Mouse (Mus musculus): ENCODE results near the gene Ino80d. TPM values are rescaled to one million over a fixed set of nuclear protein-coding genes. Genes with fewer than 3 reads are reported as not detected.

Ino80d gene
- total RNA-seq, 1 experiment, result 17.5 TPM

DNA sequence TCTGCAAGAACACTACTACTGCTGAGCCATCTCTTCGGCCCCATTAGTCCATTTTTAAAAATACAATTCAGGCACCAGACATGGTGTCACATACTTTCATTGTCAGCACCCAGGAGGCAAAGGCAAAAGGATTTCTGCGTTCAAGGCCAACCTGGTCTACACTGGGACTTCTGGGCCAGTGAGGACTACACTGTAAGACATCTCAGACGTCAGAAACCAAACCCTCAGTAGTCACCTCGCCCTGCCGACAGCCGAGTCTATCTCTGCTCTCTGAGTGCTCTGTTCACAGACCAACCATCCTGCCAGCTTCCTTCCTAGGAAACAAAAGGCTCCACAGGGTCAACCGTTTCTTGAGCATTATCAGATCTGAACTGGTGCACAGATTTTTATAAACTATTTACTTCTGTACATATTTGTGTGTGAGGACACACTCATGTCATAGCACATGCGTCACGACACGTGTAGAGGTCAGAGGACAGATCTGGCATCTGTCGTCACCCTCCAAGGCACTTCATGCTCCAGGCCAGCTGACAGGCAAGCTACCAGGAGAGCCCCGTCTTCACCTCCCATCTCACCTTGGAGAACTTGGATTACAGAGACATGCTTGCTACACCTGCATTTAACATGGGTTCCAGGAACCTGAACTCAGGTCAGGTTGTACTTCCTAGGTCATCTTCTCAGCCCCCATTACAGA is 11.6 kb downstream of the Ino80d start:
- Histone ChIP-seq H3K27ac (ENCODE audit: insufficient read depth, low read depth, low read length, poor library complexity, severe bottlenecking) (no peak overlapping the region), H3K4me1 (ENCODE audit: control insufficient read depth in 2 of 2, insufficient read depth in 2 of 2, low read length in 2 of 2, poor library complexity in 1 of 2) (peaks cover 0 to 6% of the 10 kb centered on the region in 2 experiments; a peak in 1 of 4 replicates), H3K9me3 (ENCODE audit: control insufficient read depth, insufficient read depth, low read depth, low read length) (no peaks in the 10 kb centered on the region), H3K9ac (ENCODE audit: insufficient read depth, low read depth, low read length, poor library complexity, severe bottlenecking) (no peak overlapping the region), H3K36me3 (ENCODE audit: control insufficient read depth, insufficient read depth, low read length, poor library complexity, severe bottlenecking) (peaks cover 18% of the 10 kb centered on the region), H3K4me3 (ENCODE audit: insufficient read depth in 1 of 2, low read depth in 1 of 2, low read length in 2 of 2, poor library complexity in 1 of 2, severe bottlenecking in 1 of 2) (no peak overlapping the region)
- TF ChIP-seq HCFC1 (IDR thresholded peaks at IDR 0.05; ENCODE audit: borderline replicate concordance, insufficient read depth, low read length), result no peak
- TF ChIP-seq ZNF384 (IDR thresholded peaks at IDR 0.05; ENCODE audit: low read depth, low read length), result no peak
- no peak for TF ChIP-seq MAFK (IDR thresholded peaks at IDR 0.05; ENCODE audit: insufficient read depth, low read depth, low read length)
- TF ChIP-seq CHD2 (IDR thresholded peaks at IDR 0.05; ENCODE audit: low read depth, low read length), result no peak
- TF ChIP-seq ZC3H11A (IDR thresholded peaks at IDR 0.05; ENCODE audit: borderline replicate concordance, low read depth, low read length), result no peak
- no peak for DNase-seq (ENCODE audit: low read depth, low spot score)
- in situ Hi-C loops (cut with MboI; ENCODE audit: low sequenced_read_pairs in 2 of 2, unreplicated experiment in 2 of 2), result no loop called here

DNA sequence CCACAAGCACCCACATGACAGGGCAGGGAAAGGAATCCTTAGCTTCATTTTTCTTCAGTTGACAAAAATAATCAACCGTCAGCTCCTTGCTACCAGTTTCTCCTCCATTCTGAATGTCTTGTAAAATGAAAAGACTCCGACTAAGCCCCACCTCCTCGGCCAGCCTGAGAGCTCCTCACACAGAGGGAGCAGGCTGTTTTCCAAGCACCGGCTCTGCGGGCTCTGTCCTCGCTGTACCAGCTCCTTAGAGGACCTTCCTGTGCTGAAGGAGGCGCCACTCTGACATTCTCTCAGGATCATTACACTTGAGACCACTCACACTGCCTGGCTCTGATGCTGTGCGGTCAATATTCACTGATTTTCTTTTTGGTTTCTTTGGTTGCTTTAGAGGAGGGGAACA is 14.3 kb downstream of the Ino80d start:
- Histone ChIP-seq H3K27ac (ENCODE audit: insufficient read depth, low read depth, low read length, poor library complexity, severe bottlenecking) (no peak overlapping the region), H3K4me1 (ENCODE audit: control insufficient read depth in 2 of 2, insufficient read depth in 2 of 2, low read length in 2 of 2, poor library complexity in 1 of 2) (no peaks in the 10 kb centered on the region; a peak in 1 of 4 replicates), H3K9ac (ENCODE audit: insufficient read depth, low read depth, low read length, poor library complexity, severe bottlenecking) (no peak overlapping the region), H3K9me3 (ENCODE audit: control insufficient read depth, insufficient read depth, low read depth, low read length) (no peaks in the 10 kb centered on the region), H3K4me3 (ENCODE audit: insufficient read depth in 1 of 2, low read depth in 1 of 2, low read length in 2 of 2, poor library complexity in 1 of 2, severe bottlenecking in 1 of 2) (no peak overlapping the region), H3K36me3 (ENCODE audit: control insufficient read depth, insufficient read depth, low read length, poor library complexity, severe bottlenecking) (peaks cover 21% of the 10 kb centered on the region)
- in situ Hi-C loops (cut with MboI; ENCODE audit: low sequenced_read_pairs in 2 of 2, unreplicated experiment in 2 of 2), result no loop called here
- DNase-seq (ENCODE audit: low read depth, low spot score), result no peak
- TF ChIP-seq CHD2 (IDR thresholded peaks at IDR 0.05; ENCODE audit: low read depth, low read length) (no peak), ZC3H11A (IDR thresholded peaks at IDR 0.05; ENCODE audit: borderline replicate concordance, low read depth, low read length) (no peak), MAFK (IDR thresholded peaks at IDR 0.05; ENCODE audit: insufficient read depth, low read depth, low read length) (no peak), HCFC1 (IDR thresholded peaks at IDR 0.05; ENCODE audit: borderline replicate concordance, insufficient read depth, low read length) (no peak), ZNF384 (IDR thresholded peaks at IDR 0.05; ENCODE audit: low read depth, low read length) (no peak)

DNA sequence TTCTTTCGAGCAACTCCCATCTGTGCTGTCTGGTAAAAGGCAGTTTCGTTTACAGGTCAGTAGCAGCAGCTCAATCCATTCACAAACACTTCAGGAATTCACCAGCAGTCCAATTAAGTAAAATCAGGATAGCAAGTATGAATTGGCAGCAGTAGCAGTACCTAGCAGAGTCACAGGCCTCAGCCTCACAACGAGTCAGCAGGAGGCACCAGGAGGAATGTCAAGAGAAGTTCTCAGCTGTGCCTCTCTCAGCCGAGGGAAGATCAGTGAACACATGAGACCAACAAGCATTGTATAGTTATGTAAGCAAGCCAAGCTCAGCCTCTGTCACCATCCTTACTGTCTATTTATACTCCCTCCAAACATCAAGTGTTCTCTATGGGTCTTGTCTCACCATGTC is 15.6 kb downstream of the Ino80d start:
- TF ChIP-seq CHD2 (IDR thresholded peaks at IDR 0.05; ENCODE audit: low read depth, low read length) (no peak), HCFC1 (IDR thresholded peaks at IDR 0.05; ENCODE audit: borderline replicate concordance, insufficient read depth, low read length) (no peak), MAFK (IDR thresholded peaks at IDR 0.05; ENCODE audit: insufficient read depth, low read depth, low read length) (no peak), ZNF384 (IDR thresholded peaks at IDR 0.05; ENCODE audit: low read depth, low read length) (no peak), ZC3H11A (IDR thresholded peaks at IDR 0.05; ENCODE audit: borderline replicate concordance, low read depth, low read length) (no peak)
- H3K36me3 ChIP-seq (ENCODE audit: control insufficient read depth, insufficient read depth, low read length, poor library complexity, severe bottlenecking), result peaks cover 21% of the 10 kb centered on the region
- H3K27ac ChIP-seq (ENCODE audit: insufficient read depth, low read depth, low read length, poor library complexity, severe bottlenecking), result no peak overlapping the region
- H3K9me3 ChIP-seq (ENCODE audit: control insufficient read depth, insufficient read depth, low read depth, low read length), result no peaks in the 10 kb centered on the region
- H3K9ac ChIP-seq (ENCODE audit: insufficient read depth, low read depth, low read length, poor library complexity, severe bottlenecking), result no peak overlapping the region
- no peaks in the 10 kb centered on the region for H3K4me1 ChIP-seq (ENCODE audit: control insufficient read depth in 2 of 2, insufficient read depth in 2 of 2, low read length in 2 of 2, poor library complexity in 1 of 2)
- in situ Hi-C loops (cut with MboI; ENCODE audit: low sequenced_read_pairs in 2 of 2, unreplicated experiment in 2 of 2), result no loop called here
- no peak overlapping the region for H3K4me3 ChIP-seq (ENCODE audit: insufficient read depth in 1 of 2, low read depth in 1 of 2, low read length in 2 of 2, poor library complexity in 1 of 2, severe bottlenecking in 1 of 2)
- DNase-seq (ENCODE audit: low read depth, low spot score), result no peak

DNA sequence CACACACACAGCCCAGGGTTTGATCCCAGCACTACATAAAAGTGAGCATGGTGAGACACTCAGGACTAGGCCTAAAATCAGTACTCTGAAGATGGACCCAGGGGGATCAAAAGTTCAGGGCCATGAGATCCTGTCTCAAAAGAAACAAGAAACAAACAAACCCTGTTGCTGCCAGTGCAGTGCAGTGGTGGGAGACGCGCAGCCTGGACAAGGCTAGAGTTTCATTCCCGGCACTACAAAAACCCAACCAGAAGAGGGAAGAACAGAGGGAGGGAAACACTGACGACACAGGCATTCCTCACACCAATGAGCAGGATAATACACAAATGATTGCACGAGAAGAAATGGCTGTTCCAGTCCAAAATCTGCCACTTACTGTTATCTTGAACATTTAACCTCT is 18.4 kb downstream of the Ino80d start:
- no peak for DNase-seq (ENCODE audit: low read depth, low spot score)
- Histone ChIP-seq H3K4me1 (ENCODE audit: control insufficient read depth in 2 of 2, insufficient read depth in 2 of 2, low read length in 2 of 2, poor library complexity in 1 of 2) (peaks cover 3 to 7% of the 10 kb centered on the region in 2 experiments; a peak in 3 of 4 replicates), H3K27ac (ENCODE audit: insufficient read depth, low read depth, low read length, poor library complexity, severe bottlenecking) (no peak overlapping the region), H3K9ac (ENCODE audit: insufficient read depth, low read depth, low read length, poor library complexity, severe bottlenecking) (no peak overlapping the region), H3K9me3 (ENCODE audit: control insufficient read depth, insufficient read depth, low read depth, low read length) (no peaks in the 10 kb centered on the region), H3K4me3 (ENCODE audit: insufficient read depth in 1 of 2, low read depth in 1 of 2, low read length in 2 of 2, poor library complexity in 1 of 2, severe bottlenecking in 1 of 2) (no peak overlapping the region), H3K36me3 (ENCODE audit: control insufficient read depth, insufficient read depth, low read length, poor library complexity, severe bottlenecking) (peaks cover 21% of the 10 kb centered on the region)
- TF ChIP-seq MAFK (IDR thresholded peaks at IDR 0.05; ENCODE audit: insufficient read depth, low read depth, low read length) (no peak), HCFC1 (IDR thresholded peaks at IDR 0.05; ENCODE audit: borderline replicate concordance, insufficient read depth, low read length) (no peak), ZC3H11A (IDR thresholded peaks at IDR 0.05; ENCODE audit: borderline replicate concordance, low read depth, low read length) (no peak), CHD2 (IDR thresholded peaks at IDR 0.05; ENCODE audit: low read depth, low read length) (no peak), ZNF384 (IDR thresholded peaks at IDR 0.05; ENCODE audit: low read depth, low read length) (no peak)
- in situ Hi-C loops (cut with MboI; ENCODE audit: low sequenced_read_pairs in 2 of 2, unreplicated experiment in 2 of 2), result no loop called here
